Mouse (Mus musculus): ENCODE measurements around the gene Tnfaip1. TPM values are rescaled to one million over a fixed set of nuclear protein-coding genes. Genes with fewer than 3 reads are reported as not detected.
"Not testable (repeated sequence)": the region's sequence is repeated elsewhere in the genome, so short reads cannot be mapped to it uniquely, and the experiment has no call there.

Gene Tnfaip1
- polyA plus RNA-seq, 1 experiment = 78.3 TPM

DNA sequence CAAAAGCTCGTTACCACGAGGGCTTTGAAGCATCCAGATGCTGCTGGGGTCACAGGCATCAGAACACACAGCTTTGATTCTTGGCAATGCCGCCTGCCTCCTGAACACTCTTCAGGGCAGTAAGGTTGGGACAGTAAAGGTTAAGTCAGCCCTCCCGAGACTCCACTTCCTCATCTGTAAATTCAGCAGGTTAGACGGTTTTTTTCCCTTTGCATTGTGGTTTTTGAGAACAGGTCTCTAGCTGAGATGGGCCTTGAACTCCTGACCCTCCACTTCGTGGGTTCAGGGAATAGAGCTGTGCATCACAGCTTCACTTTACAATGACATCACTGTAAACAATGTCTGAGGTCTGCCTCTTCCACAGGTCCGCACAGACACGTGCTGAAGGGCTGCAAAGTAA lies 9.0 kb upstream of the Tnfaip1 start:
- no peak for TF ChIP-seq POLR2A (IDR thresholded peaks at IDR 0.05; ENCODE audit: low read depth, low read length)
- TF ChIP-seq CTCF (IDR thresholded peaks at IDR 0.05; ENCODE audit: borderline replicate concordance, insufficient read depth, low read length) = no peak
- H3K4me1 ChIP-seq (ENCODE audit: control insufficient read depth, insufficient read depth, low read length) = peaks cover 8% of the 10 kb centered on the region; the same call in 1 of the 2 replicates
- no peak overlapping the region for H3K4me3 ChIP-seq (ENCODE audit: insufficient read depth, low read length)
- H3K27ac ChIP-seq (ENCODE audit: insufficient read depth, low read length) = no peak overlapping the region

- TF ChIP-seq POLR2A (IDR thresholded peaks at IDR 0.05; ENCODE audit: low read depth, low read length) = no peak
- TF ChIP-seq CTCF (IDR thresholded peaks at IDR 0.05; ENCODE audit: borderline replicate concordance, insufficient read depth, low read length) = no peak
- no peak overlapping the region for H3K4me3 ChIP-seq (ENCODE audit: insufficient read depth, low read length)
- peaks cover 8% of the 10 kb centered on the region; the same call in 1 of the 2 replicates for H3K4me1 ChIP-seq (ENCODE audit: control insufficient read depth, insufficient read depth, low read length)
- H3K27ac ChIP-seq (ENCODE audit: insufficient read depth, low read length) = no peak overlapping the region
Measured at GRCm38 (mm10) chr11:78544449-78545111, 8.4 kb upstream of the Tnfaip1 start.

- no peak for TF ChIP-seq POLR2A (IDR thresholded peaks at IDR 0.05; ENCODE audit: low read depth, low read length)
- H3K27ac ChIP-seq (ENCODE audit: insufficient read depth, low read length) = no peak overlapping the region
- no peaks in the 10 kb centered on the region; the same call in 1 of the 2 replicates for H3K4me1 ChIP-seq (ENCODE audit: control insufficient read depth, insufficient read depth, low read length)
- H3K4me3 ChIP-seq (ENCODE audit: insufficient read depth, low read length) = no peak overlapping the region
Measured at GRCm38 (mm10) chr11:78540358-78540757, 4.2 kb upstream of the Tnfaip1 start.

DNA sequence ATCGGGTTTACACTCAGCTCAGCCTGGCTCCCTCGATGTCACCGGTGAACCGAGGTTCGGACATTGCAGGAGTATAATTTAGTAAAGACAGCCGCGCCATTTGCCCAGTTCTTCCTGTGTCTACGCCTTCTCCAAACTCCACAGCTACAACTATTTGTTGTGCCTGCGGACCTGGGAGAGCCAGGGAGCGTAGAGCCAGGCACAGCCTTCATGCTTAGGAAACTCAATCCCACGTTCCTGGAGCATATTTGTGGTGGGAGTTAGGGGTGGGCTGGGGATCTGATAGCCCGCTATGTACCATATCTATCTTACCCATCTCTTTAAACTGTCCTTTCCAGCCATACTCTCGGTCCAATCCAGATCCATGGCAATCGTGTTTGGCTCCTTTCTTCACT lies 555 bp upstream of the Tnfaip1 start:
- H3K4me3 ChIP-seq (ENCODE audit: insufficient read depth, low read length) = peak overlapping the region; percentile 84
- TF ChIP-seq CTCF (IDR thresholded peaks at IDR 0.05; ENCODE audit: borderline replicate concordance, insufficient read depth, low read length) = no peak
- no peak for TF ChIP-seq POLR2A (IDR thresholded peaks at IDR 0.05; ENCODE audit: low read depth, low read length)
- H3K4me1 ChIP-seq (ENCODE audit: control insufficient read depth, insufficient read depth, low read length) = no peaks in the 10 kb centered on the region; the same call in 1 of the 2 replicates
- peak overlapping the region; percentile 69 for H3K27ac ChIP-seq (ENCODE audit: insufficient read depth, low read length)

DNA sequence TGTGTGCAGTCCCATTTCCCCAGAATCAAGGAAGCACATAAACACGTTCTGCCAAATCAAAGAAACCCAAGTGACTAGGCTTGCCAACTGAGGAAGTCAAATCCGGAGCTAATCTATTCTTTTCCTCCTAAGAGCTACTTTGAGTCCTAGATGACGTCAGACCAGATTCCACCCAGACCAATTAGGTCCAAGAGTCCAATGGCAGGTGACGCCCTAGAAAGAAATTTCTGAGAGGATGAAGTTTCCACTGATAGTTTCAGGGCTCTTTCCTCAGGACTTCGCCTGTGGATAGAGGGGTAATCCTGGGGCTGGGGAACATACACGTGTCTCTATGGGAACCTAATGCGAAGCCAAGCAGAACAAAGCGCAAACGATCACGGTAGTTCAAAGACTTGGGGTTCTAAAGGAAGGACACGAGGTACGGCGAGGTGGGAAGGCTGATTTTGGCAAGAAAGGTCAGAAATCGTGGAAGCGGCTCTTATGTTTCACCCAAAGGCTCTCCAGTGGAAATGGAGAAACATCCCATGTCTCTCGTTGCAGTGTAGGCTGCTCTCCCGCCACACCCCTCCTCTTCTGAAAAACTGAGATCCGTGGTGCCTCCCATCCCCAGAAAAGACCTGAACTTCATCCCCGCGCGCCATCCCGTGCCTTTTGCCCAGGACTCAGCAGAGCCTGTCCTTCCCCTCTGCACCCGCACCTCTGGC lies 604 bp downstream of the Tnfaip1 start:
- TF ChIP-seq CTCF (IDR thresholded peaks at IDR 0.05; ENCODE audit: borderline replicate concordance, insufficient read depth, low read length) (no peak), POLR2A (IDR thresholded peaks at IDR 0.05; ENCODE audit: low read depth, low read length) (peak; percentile 42; the same call in 1 of the 2 replicates)
- Histone ChIP-seq H3K27ac (ENCODE audit: insufficient read depth, low read length) (peak overlapping the region; percentile 72), H3K4me1 (ENCODE audit: control insufficient read depth, insufficient read depth, low read length) (no peaks in the 10 kb centered on the region; the same call in 1 of the 2 replicates), H3K4me3 (ENCODE audit: insufficient read depth, low read length) (peak overlapping the region; percentile 80)

DNA sequence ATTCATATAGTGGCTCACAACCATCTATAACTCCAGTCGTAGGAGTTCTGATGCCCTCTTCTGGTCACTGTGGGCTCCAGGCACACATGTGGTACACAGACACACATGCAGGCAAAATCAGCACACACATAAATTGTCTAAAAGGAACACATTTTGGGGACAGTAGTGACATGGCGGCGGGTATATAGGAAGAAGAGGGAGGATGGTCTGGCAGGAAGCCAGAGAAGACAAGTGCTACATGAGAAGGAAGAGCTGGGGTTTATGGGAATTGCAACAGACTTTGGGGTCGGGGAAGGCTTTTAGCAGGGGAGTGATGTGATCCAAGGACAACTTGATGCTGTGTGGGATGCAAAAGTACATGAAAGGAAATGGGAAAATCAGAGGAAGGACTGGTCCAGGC lies 1.6 kb downstream of the Tnfaip1 start:
- Histone ChIP-seq H3K4me3 (ENCODE audit: insufficient read depth, low read length) (peak overlapping the region; percentile 80), H3K4me1 (ENCODE audit: control insufficient read depth, insufficient read depth, low read length) (no peaks in the 10 kb centered on the region; the same call in 1 of the 2 replicates)
- no peak; the same call in 1 of the 2 replicates for TF ChIP-seq CTCF (IDR thresholded peaks at IDR 0.05; ENCODE audit: borderline replicate concordance, insufficient read depth, low read length)
- TF ChIP-seq POLR2A (IDR thresholded peaks at IDR 0.05; ENCODE audit: low read depth, low read length) = no peak

GRCm38 (mm10) chr11:78531515-78531914 lies 4.6 kb downstream of the Tnfaip1 start:
- not testable (repeated sequence) for H3K27ac ChIP-seq (ENCODE audit: insufficient read depth, low read length); H3K4me1 ChIP-seq (ENCODE audit: control insufficient read depth, insufficient read depth, low read length); H3K4me3 ChIP-seq (ENCODE audit: insufficient read depth, low read length)

More for the DNA sequence above, 1.6 kb downstream of the Tnfaip1 start:
- 0 out of 2 replicates have a peak overlapping the region, but pooled peaks have one; percentile 72 for H3K27ac ChIP-seq (ENCODE audit: insufficient read depth, low read length)

DNA sequence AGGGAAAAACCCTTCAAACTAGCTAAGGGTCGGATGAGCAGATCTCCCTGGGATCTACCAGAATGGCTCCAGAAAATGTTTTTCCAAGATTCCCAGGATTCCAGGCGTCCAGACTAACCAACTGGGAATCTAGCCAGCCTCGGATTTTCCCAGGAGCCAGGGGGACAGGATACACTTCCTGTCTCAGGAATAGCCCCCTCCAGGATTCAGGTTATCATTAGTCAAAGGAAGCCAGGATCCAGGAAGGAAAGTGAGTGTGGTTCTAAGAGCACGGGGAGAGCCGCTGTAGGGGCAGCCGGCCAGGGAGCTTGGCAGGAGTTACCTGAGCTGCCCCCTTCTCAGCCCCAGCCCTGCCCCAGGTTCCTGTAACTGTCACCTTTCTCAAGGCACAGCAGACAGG lies 5.1 kb downstream of the Tnfaip1 start:
- H3K27ac ChIP-seq (ENCODE audit: insufficient read depth, low read length) = no peak overlapping the region
- H3K4me3 ChIP-seq (ENCODE audit: insufficient read depth, low read length) = no peak overlapping the region
- TF ChIP-seq CTCF (IDR thresholded peaks at IDR 0.05; ENCODE audit: borderline replicate concordance, insufficient read depth, low read length) (no peak), POLR2A (IDR thresholded peaks at IDR 0.05; ENCODE audit: low read depth, low read length) (no peak)
- no peaks in the 10 kb centered on the region for H3K4me1 ChIP-seq (ENCODE audit: control insufficient read depth, insufficient read depth, low read length)

DNA sequence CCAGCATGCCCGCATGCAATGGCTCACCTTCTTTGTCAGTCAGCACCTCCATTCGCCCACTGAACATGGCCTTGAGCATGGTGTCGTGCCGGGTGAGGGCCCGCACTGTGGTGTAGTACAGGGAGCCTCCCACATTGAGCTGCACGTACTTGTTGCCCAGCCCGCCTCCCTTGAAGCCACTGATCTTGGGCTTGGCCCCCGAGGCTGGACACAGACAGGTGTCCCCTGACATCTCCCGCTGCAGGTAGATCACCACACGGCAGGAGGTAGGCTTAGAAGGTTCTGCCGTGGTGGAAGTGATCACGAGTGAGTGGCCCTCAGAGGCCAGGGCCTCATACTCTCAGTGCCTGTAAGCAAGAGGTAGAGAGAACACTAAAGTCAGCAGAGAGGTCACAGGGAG lies 6.1 kb downstream of the Tnfaip1 start:
- H3K4me3 ChIP-seq (ENCODE audit: insufficient read depth, low read length) = no peak overlapping the region
- TF ChIP-seq CTCF (IDR thresholded peaks at IDR 0.05; ENCODE audit: borderline replicate concordance, insufficient read depth, low read length) = no peak
- H3K4me1 ChIP-seq (ENCODE audit: control insufficient read depth, insufficient read depth, low read length) = no peaks in the 10 kb centered on the region
- H3K27ac ChIP-seq (ENCODE audit: insufficient read depth, low read length) = no peak overlapping the region

GRCm38 (mm10) chr11:78528714-78529113 lies 7.4 kb downstream of the Tnfaip1 start:
- Histone ChIP-seq H3K4me1 (ENCODE audit: control insufficient read depth, insufficient read depth, low read length) (peaks cover 1% of the 10 kb centered on the region; the same call in 1 of the 2 replicates), H3K4me3 (ENCODE audit: insufficient read depth, low read length) (no peak overlapping the region)
- TF ChIP-seq POLR2A (IDR thresholded peaks at IDR 0.05; ENCODE audit: low read depth, low read length) = no peak
- TF ChIP-seq CTCF (IDR thresholded peaks at IDR 0.05; ENCODE audit: borderline replicate concordance, insufficient read depth, low read length) = no peak

More at GRCm38 (mm10) chr11:78528714-78529113, 7.4 kb downstream of the Tnfaip1 start:
- no peak overlapping the region for H3K27ac ChIP-seq (ENCODE audit: insufficient read depth, low read length)
